32 mouse cellular contexts compared by ENCODE assay signal in genomic region chr7:105404268-105404667, GRCm38 (mm10). TPM values are rescaled to one million over a fixed set of nuclear protein-coding genes. Genes with fewer than 3 reads are reported as not detected.
"Had no signal": no experiment of that assay in that cellular context is flagged by ENCODE, and none has a peak within 500 bp of the region (broad histone marks: within the 10 kb centered on the region; RNA-seq: fewer than 3 reads in every experiment).

Gene Cnga4, plus strand, starts transcription at chr7:105404568.

- H3K36me3 ChIP-seq: heart, embryonic 13.5 days; heart, embryonic 15.5 days; hindbrain, embryonic 13.5 days; hindbrain, embryonic 15.5 days; limb, embryonic 13.5 days; limb, embryonic 15.5 days; liver, embryonic 12.5 days had no signal

- H3K4me3 ChIP-seq: heart, adult 2 months; heart, embryonic 13.5 days; heart, embryonic 15.5 days; hindbrain, embryonic 13.5 days; hindbrain, embryonic 15.5 days; limb, embryonic 13.5 days; limb, embryonic 15.5 days; liver, embryonic 12.5 days had no signal

- ATAC-seq: hindbrain, postnatal 0 days; intestine, embryonic 16.5 days; liver, embryonic 12.5 days had no signal

- H3K27ac ChIP-seq: heart, adult 2 months; heart, embryonic 13.5 days; heart, embryonic 15.5 days; hindbrain, embryonic 13.5 days; hindbrain, embryonic 15.5 days; hindbrain, postnatal 0 days; limb, embryonic 13.5 days; limb, embryonic 15.5 days; liver, embryonic 12.5 days; liver, embryonic 14.5 days had no signal

- DNase-seq: gastrocnemius, postnatal 14 days; gastrocnemius, postnatal 36 days; heart, adult 2 months; heart, postnatal 14 days; heart, postnatal 36 days; kidney, adult 11 months; kidney, adult 8-10 months; kidney, postnatal 14 days; kidney, postnatal 36 days; layer of hippocampus, adult 9-11 months; layer of hippocampus, postnatal 36 days; left cerebral cortex, postnatal 4 days had no signal

- H3K4me2 ChIP-seq: heart, embryonic 11.5 days; heart, embryonic 13.5 days; heart, embryonic 15.5 days; hindbrain, embryonic 13.5 days; hindbrain, embryonic 15.5 days; limb, embryonic 13.5 days; limb, embryonic 15.5 days; liver, embryonic 12.5 days had no signal

- H3K9me3 ChIP-seq: heart, embryonic 13.5 days; heart, embryonic 15.5 days; hindbrain, embryonic 13.5 days; hindbrain, embryonic 15.5 days; limb, embryonic 13.5 days; limb, embryonic 15.5 days; liver, embryonic 12.5 days had no signal

- H3K9ac ChIP-seq: heart, embryonic 13.5 days; heart, embryonic 15.5 days; hindbrain, embryonic 13.5 days; hindbrain, embryonic 15.5 days; limb, embryonic 13.5 days; limb, embryonic 15.5 days; liver, embryonic 12.5 days; liver, embryonic 14.5 days had no signal

- H3K27me3 ChIP-seq: heart, embryonic 13.5 days; heart, embryonic 15.5 days; hindbrain, embryonic 13.5 days; hindbrain, embryonic 15.5 days; limb, embryonic 13.5 days; limb, embryonic 15.5 days; liver, embryonic 12.5 days had no signal

RNA-seq across cellular contexts. Expression of gene Cnga4, which starts in this region (rescaled TPM):
- total RNA-seq: gastrocnemius, adult 18-20 months; gastrocnemius, adult 8-10 months; gastrocnemius, postnatal 14 days; gastrocnemius, postnatal 36 days; heart, adult 2 months; heart, postnatal 36 days; hematopoietic stem cell, adult 5-6 weeks; liver, adult 2 months had no signal
- polyA plus RNA-seq: heart, embryonic 11.5 days; heart, embryonic 13.5 days; heart, embryonic 15.5 days; heart, postnatal 0 days; intestine, embryonic 14.5 days; kidney, embryonic 14.5 days; kidney, embryonic 16.5 days; limb, embryonic 11.5 days; limb, embryonic 13.5 days; liver, embryonic 12.5 days had no signal
